Mouse (Mus musculus) midbrain, postnatal 0 days (tissue): Measurements from ENCODE around the gene Eya2. TPM values are rescaled to one million over a fixed set of nuclear protein-coding genes. Genes with fewer than 3 reads are reported as not detected.

ENCODE experiments used
- ATAC-seq: fragments of 200-750 bp; cut with Nextera tagmentation; 2 replicates; pipeline ENCODE4 v1.8.0; 2017; ENCODE audit warnings: moderate number of reproducible peaks, mild to moderate bottlenecking, moderate TSS enrichment, moderate library complexity; ENCODE audit not compliant: low FRiP score
- DNase-seq: peaks from one replicate; pipeline ENCODE4 v3.0.0-alpha.2; 2015; ENCODE audit warnings: low spot score
- H3K27ac ChIP-seq: fragments of 300-500 bp; sonication (generic); 2 replicates; pipeline ENCODE4 v1.5.1; 2014; ENCODE audit warnings: low read depth, mild to moderate bottlenecking, low read length, mixed read lengths
- H3K27me3 ChIP-seq: fragments of 300-500 bp; sonication (generic); 2 replicates; pipeline ENCODE4 v1.6.1; 2014; ENCODE audit warnings: low read length, control low read depth, mixed read lengths; ENCODE audit not compliant: insufficient read depth
- H3K36me3 ChIP-seq: fragments of 300-500 bp; sonication (generic); 2 replicates; pipeline ENCODE4 v1.6.1; 2014; ENCODE audit warnings: low read length, control low read depth, mixed read lengths; ENCODE audit not compliant: insufficient read depth
- H3K4me1 ChIP-seq: fragments of 300-500 bp; sonication (generic); 2 replicates; pipeline ENCODE4 v1.6.1; 2014; ENCODE audit warnings: mild to moderate bottlenecking, control low read depth, antibody characterized with exemption, low read length, mixed read lengths; ENCODE audit not compliant: insufficient read depth
- H3K4me2 ChIP-seq: fragments of 300-500 bp; sonication (generic); 2 replicates; pipeline ENCODE4 v1.6.1; 2014; ENCODE audit warnings: low read depth, mild to moderate bottlenecking, low read length, mixed read lengths; ENCODE audit not compliant: poor library complexity, severe bottlenecking
- H3K4me3 ChIP-seq: fragments of 300-500 bp; sonication (generic); 2 replicates; pipeline ENCODE4 v1.5.1; 2014; ENCODE audit warnings: low read depth, mild to moderate bottlenecking, low read length, moderate library complexity
- H3K9ac ChIP-seq: fragments of 300-500 bp; sonication (generic); replicated peaks from 2 replicates; pipeline ENCODE4 v1.6.1; 2014; ENCODE audit warnings: mild to moderate bottlenecking, low read length, moderate library complexity, mixed read lengths; ENCODE audit not compliant: poor library complexity, severe bottlenecking
- H3K9me3 ChIP-seq: fragments of 300-500 bp; sonication (generic); 2 replicates; pipeline ENCODE4 v1.6.1; 2016; ENCODE audit warnings: low read length, control low read depth
- CTCF ChIP-seq: IDR thresholded peaks from 2 replicates; pipeline ENCODE4 v1.5.1; 2016; ENCODE audit warnings: antibody characterized with exemption, mild to moderate bottlenecking
- WGBS: fragments of 180-500 bp; shearing (Covaris S2); extraction: QIAGEN DNeasy Blood & Tissue Kit; methylation state at CpG from one replicate; pipeline ENCODE4 v1.1.7; 2014; 5-methylcytosine and 5-hydroxymethylcytosine counted together
- polyA plus RNA-seq: library from polyadenylated mRNA; unstranded; fragments of >200 nt; fragmentation: Nextera tagmentation; extraction: Ambion mirVana; gene quantifications from 2 replicates; pipeline ENCODE4 v1.2.1, GENCODE M21; 2015
- total RNA-seq: library from RNA; depleted of rRNA; stranded (reverse); fragments of >200 nt; gene quantifications from 2 replicates; pipeline ENCODE4 v1.2.3, GENCODE M21; 2014

Gene Eya2
- total and polyA plus RNA-seq, 2 experiments from 2014 or later, result 7.1 to 21.6 TPM

GRCm38 (mm10) chr2:165692944-165693660 is 98.3 kb downstream of the Eya2 start:
- no peaks in the 10 kb centered on the region for H3K4me1 ChIP-seq
- H3K27ac ChIP-seq, result no peak overlapping the region
- peak; percentile 24 for TF ChIP-seq CTCF
- 69% methylated on average over 4 of the region's 4 CpGs for WGBS
- H3K4me2 ChIP-seq, result no peak overlapping the region
- no peaks in the 10 kb centered on the region for H3K36me3 ChIP-seq
- no peak overlapping the region for H3K4me3 ChIP-seq
- H3K9ac ChIP-seq, result no peak overlapping the region
- H3K9me3 ChIP-seq, result no peaks in the 10 kb centered on the region
- DNase-seq (no peak), ATAC-seq (no peak)
- no peaks in the 10 kb centered on the region for H3K27me3 ChIP-seq

- H3K27me3 ChIP-seq, result no peaks in the 10 kb centered on the region
- ATAC-seq, result no peak
- no peak for DNase-seq
- no peak overlapping the region for H3K9ac ChIP-seq
- WGBS, result 94% methylated on average over 6 of the region's 6 CpGs
- no peaks in the 10 kb centered on the region for H3K36me3 ChIP-seq
- H3K4me1 ChIP-seq, result no peaks in the 10 kb centered on the region
- no peak for TF ChIP-seq CTCF
- H3K4me3 ChIP-seq, result no peak overlapping the region
- H3K27ac ChIP-seq, result no peak overlapping the region
- H3K9me3 ChIP-seq, result no peaks in the 10 kb centered on the region
- H3K4me2 ChIP-seq, result no peak overlapping the region
Observed at GRCm38 (mm10) chr2:165694767-165695166, 99.9 kb downstream of the Eya2 start.

GRCm38 (mm10) chr2:165700252-165700908 is 105.5 kb downstream of the Eya2 start:
- H3K27me3 ChIP-seq, result no peaks in the 10 kb centered on the region
- no peak overlapping the region for H3K27ac ChIP-seq
- no peak overlapping the region for H3K4me2 ChIP-seq
- 25% methylated on average over 19 of the region's 19 CpGs for WGBS
- no peak overlapping the region for H3K4me3 ChIP-seq
- H3K9me3 ChIP-seq, result no peaks in the 10 kb centered on the region
- no peak overlapping the region for H3K9ac ChIP-seq
- ATAC-seq (no peak), DNase-seq (peak; percentile 16)
- H3K36me3 ChIP-seq, result no peaks in the 10 kb centered on the region
- no peak for TF ChIP-seq CTCF
- no peaks in the 10 kb centered on the region for H3K4me1 ChIP-seq

GRCm38 (mm10) chr2:165703033-165703805 is 108.4 kb downstream of the Eya2 start:
- no peak for ATAC-seq
- Histone ChIP-seq H3K36me3 (no peaks in the 10 kb centered on the region), H3K4me2 (no peak overlapping the region), H3K27ac (no peak overlapping the region), H3K4me3 (no peak overlapping the region), H3K9me3 (no peaks in the 10 kb centered on the region), H3K9ac (no peak overlapping the region), H3K4me1 (no peaks in the 10 kb centered on the region), H3K27me3 (no peaks in the 10 kb centered on the region)
- no peak for TF ChIP-seq CTCF
- DNase-seq, result no peak
- WGBS, result 55% methylated on average over 9 of the region's 9 CpGs

- H3K36me3 ChIP-seq, result no peaks in the 10 kb centered on the region
- H3K4me1 ChIP-seq, result no peaks in the 10 kb centered on the region
- TF ChIP-seq CTCF, result no peak
- DNase-seq (no peak), ATAC-seq (no peak)
- no peak overlapping the region for H3K4me2 ChIP-seq
- no peak overlapping the region for H3K4me3 ChIP-seq
- H3K9ac ChIP-seq, result no peak overlapping the region
- 79% methylated on average over 9 of the region's 9 CpGs for WGBS
- H3K27me3 ChIP-seq, result no peaks in the 10 kb centered on the region
- H3K27ac ChIP-seq, result no peak overlapping the region
- no peaks in the 10 kb centered on the region for H3K9me3 ChIP-seq
Observed at GRCm38 (mm10) chr2:165708266-165708665, 113.4 kb downstream of the Eya2 start.

DNA sequence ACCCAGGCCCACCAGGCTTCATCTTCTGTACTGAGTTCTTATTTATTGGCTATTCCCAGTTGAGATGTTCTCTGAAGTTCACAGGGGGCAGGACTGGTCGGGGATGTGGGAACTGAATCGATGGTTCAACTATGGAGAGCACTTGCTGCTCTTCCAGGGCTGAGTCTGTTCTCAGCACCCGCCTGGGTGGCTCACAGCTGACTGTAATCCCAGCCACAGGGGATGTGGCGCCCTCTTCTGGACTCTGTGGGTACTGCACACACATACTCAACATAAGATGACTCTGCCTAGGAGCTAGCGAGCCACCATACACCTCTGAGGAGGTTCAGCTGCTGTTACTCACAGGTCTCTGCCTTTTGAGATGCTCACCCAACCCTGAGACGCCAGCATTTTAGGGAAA is 121.9 kb downstream of the Eya2 start:
- Histone ChIP-seq H3K36me3 (no peaks in the 10 kb centered on the region), H3K9me3 (no peaks in the 10 kb centered on the region), H3K4me2 (no peak overlapping the region), H3K27ac (no peak overlapping the region), H3K9ac (no peak overlapping the region), H3K4me1 (no peaks in the 10 kb centered on the region), H3K4me3 (no peak overlapping the region), H3K27me3 (no peaks in the 10 kb centered on the region)
- peak; percentile 62 for TF ChIP-seq CTCF
- 85% methylated on average over 6 of the region's 6 CpGs for WGBS
- no peak for ATAC-seq
- DNase-seq, result no peak
